Mouse (Mus musculus): ENCODE data around the gene Polg2.
A peak's percentile ranks its signal among the peaks of the same experiment; 100 is the strongest.
"Not testable (repeated sequence)": the region's sequence is repeated elsewhere in the genome, so short reads cannot be mapped to it uniquely, and the experiment has no call there.

Polg2 gene

GRCm38 (mm10) chr11:106788775-106789459 is 9.6 kb upstream of the Polg2 start, which contains the start of the genes Ddx5 and Cep95:
Ddx5 (minus strand) TSS chr11:106789185.
Cep95 (plus strand) TSS chr11:106789252.
- peak; percentile 96 for DNase-seq

GRCm38 (mm10) chr11:106788026-106788774 is 8.9 kb upstream of the Polg2 start:
- DNase-seq: peak; percentile 97

- peak; percentile 87 for DNase-seq
Measured at GRCm38 (mm10) chr11:106787131-106788025, 8.0 kb upstream of the Polg2 start.

GRCm38 (mm10) chr11:106785043-106785442 is 5.7 kb upstream of the Polg2 start:
- DNase-seq: no peak

GRCm38 (mm10) chr11:106784476-106784875 is 5.1 kb upstream of the Polg2 start:
- no peak for DNase-seq

DNA sequence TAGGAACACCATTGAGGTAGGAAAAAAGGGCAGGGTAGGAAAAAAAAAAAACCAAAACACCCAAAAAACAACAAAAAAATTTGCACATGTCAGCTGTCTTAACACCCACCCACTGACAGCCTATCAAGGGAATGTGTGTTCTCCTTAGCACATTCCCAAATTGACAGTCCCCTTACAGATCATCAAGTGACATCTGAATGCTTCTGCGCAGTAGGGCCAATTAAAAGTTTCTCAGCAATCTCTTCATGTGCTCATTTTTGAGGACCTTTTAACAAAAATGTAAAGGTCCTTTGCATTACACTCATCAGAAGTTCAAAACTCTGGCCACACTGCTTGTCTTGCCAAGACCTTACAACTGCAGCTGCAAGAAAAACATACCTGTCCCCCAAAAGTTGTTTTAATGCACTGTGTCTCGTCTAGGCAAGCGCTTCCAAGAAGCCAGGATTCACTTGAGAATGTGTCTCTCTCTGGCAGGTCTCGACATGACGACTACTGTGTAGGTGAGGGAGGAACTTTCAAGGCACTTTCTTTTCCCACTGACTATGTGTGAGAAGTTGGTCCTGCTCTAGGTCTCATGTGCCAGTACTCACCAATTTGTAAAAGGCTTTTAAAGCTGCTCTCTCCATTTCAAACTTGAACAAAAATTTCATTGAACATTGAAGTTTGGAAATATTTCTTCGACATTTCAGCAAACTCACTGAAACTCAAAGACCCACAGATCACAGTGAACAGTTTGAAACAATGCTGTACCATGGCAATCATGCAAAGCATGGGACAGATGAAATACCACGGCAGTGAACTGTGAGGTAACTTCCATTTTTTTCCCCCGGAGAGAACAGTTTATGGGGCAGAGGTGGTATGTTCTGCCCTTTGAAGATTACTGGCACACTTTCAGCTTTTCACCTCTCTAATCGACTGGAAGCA is 3.8 kb upstream of the Polg2 start:
- DNase-seq: no peak

DNA sequence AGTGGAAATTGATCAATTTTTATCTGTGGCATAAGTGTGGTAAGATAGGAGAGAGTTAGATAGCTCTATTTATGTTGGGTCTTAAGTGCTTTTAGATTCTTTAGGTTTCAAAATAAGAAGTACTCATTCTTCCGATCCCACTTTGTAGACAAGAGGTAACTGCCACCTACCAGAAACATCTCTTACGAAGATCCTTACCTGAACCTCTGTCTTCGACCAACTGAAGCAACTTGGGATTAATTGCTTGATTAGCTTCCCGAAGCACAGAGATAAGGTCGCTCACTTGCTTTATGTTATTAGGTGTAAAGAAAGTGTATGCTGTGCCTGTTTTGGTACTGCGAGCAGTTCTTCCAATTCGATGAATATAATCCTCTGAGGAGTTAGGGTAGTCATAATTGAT is 2.9 kb upstream of the Polg2 start:
- DNase-seq: not testable (repeated sequence)

GRCm38 (mm10) chr11:106780590-106781220 is 1.4 kb upstream of the Polg2 start:
- no peak for DNase-seq

GRCm38 (mm10) chr11:106780089-106780425 is 720 bp upstream of the Polg2 start:
- DNase-seq: no peak

DNA sequence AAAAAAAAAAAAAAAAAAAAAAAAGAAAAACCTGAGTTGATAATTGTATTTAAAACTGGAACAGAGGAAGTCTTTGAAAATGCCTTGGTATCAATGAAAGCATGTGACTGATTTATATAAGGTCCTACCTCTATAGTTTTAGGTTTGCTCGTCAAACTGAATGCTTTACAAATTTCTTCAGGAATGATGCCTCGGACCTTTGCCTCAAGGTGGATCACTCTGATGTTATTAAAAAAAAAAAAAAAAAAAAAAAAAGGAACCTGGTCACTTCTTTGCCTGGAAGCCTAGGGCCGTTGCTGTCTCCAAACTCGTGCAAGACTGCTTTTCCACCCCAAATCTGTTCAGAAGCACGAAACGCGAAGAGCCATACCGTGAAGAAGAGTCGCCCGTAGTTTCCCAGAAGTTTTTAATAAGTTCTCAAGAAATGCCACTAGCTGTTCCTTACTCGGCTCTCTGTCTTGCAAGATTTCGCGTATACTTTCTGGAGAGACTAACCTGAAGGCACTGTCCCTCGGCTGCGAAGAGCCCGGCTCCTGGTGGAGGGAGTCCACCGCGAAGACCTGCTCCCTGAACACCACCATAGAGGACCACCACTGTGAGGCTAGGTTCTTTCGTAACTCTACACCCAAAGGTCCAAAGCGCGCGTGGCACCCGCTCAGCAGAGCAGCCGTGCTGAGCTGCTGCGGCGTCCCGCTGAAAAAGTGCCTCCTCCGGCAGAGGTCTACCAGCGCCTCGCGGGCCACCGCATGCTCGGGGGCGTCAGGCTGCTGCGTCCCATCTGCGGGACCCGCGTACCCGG is 549 bp downstream of the Polg2 start:
- DNase-seq: no peak

- no peak for DNase-seq
Measured at GRCm38 (mm10) chr11:106778132-106778531, 1.2 kb downstream of the Polg2 start.

DNA sequence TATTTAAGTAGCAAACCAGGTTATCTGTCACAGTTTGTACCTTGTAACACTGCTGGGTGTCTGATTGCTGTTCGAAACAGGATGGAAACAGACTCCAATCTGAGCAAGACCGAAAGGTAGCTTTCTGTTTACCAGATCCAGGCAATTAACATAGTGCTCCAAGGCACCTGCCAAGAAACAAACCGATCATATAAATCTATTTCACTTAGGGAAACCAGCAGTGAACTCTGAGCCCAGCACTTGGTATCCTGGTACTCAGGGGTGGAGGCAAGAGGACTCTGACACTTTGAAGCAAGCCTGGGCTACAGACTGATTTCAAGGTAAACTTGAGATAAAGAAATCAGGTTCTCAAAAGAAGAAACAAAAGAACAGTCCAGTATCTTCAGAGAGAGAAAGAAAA is 1.9 kb downstream of the Polg2 start:
- no peak for DNase-seq

DNA sequence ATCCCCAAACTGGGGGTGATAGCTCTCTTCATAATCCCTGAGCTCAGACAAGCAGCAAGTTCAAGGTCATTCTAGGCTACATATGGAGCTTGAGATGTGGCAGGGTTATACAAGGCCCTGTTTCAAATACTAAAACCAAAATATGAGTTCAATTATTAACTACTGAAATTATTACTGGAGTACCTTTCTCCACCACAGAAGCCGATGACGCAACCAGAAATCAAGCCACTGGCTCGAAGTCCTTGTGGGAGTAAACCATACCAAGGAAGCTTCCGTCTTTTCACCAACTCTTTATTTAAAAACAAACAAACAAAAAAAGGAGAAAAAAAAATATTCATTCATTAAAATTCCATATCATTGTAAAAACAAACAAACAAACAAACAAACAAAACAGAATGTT is 2.4 kb downstream of the Polg2 start:
- DNase-seq: no peak

- no peak for DNase-seq
Measured at GRCm38 (mm10) chr11:106773061-106773460, 6.3 kb downstream of the Polg2 start.

GRCm38 (mm10) chr11:106770195-106770974 is 9.0 kb downstream of the Polg2 start:
- DNase-seq: no peak

DNA sequence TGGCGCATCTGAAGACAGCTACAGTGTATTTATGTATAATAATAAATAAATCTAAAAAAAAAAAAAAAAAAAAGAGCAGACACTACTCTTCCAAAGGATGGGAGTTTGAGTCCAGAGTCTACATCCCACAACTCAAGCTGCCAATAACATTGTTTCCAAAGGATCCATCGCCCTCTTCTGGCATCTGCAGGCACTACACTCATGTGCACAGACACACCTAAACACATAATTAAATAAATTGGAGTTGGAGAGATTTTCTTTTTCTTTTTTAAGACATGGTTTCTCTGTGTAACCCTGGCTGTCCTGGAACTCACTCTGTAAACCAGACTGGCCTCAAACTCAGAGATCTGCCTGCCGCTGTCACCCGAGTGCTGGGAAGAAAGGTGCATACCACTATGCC is 11.8 kb downstream of the Polg2 start:
- DNase-seq: no peak

GRCm38 (mm10) chr11:106766611-106767162 is 12.7 kb downstream of the Polg2 start:
- no peak for DNase-seq

DNA sequence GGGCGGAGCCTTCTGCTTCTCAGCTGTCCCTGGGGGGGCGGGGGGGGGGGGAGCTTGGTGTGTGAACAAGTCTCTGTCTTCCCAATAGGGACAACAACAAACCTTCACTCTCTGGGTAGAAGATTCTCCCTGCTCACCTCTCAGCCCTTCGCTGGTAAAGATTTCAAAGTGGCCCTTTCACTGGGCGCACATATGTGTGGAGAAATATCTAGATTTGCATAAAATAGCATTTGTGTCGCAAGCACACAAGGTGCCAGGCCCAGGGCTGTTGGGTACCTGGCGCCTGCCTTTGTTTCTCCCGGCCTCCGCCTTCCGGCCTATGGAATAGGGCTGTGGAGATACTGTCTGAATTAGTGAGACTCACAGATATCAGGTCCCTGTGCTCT is 16.5 kb downstream of the Polg2 start:
- DNase-seq: no peak

DNA sequence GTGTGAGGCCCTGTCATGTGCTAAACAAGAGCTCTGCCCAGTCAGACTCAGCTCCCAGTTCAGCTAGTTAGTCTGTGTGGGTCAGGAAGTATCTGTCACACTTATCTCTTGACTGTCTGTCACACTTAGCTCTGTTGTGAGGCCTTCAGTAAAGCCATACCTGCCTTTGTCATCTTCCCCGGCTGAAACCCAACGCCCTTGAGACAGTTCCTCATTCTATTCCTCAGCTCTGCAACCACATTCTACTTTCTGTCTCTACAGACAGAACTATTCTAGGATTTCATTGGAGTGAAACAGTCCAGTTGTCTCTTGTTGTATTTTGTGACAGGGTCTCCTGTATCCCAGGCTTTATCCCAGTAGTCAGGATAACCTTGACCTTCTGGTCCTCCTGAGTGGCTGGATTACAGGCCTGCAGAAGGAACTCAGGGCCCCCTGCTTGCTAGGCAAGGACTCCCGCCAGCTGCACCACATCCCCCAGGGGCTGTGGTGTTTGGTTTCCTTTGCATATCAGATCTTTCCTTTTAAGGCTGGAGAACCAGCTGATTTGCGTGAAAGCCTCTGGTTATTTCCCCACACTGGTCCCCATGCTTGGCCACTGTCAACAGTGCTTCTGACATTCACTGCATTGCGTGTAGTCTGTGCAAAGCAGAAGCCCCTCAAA is 17.1 kb downstream of the Polg2 start:
- DNase-seq: no peak
